Mouse (Mus musculus) bone marrow macrophage, adult 2 months (primary cell): ENCODE data around the gene Caly. TPM values are rescaled to one million over a fixed set of nuclear protein-coding genes. Genes with fewer than 3 reads are reported as not detected.

ENCODE experiments used
- H3K27ac ChIP-seq: 2 replicates; pipeline ENCODE4 v1.5.1; 2012; ENCODE audit warnings: low read depth, low read length; ENCODE audit not compliant: insufficient read depth
- H3K4me1 ChIP-seq: 2 replicates; pipeline ENCODE4 v1.6.1; 2012; ENCODE audit warnings: low read length; ENCODE audit not compliant: control insufficient read depth, insufficient read depth
- H3K4me3 ChIP-seq: 2 replicates; pipeline ENCODE4 v1.5.1; 2012; ENCODE audit warnings: mild to moderate bottlenecking, low read length, moderate library complexity; ENCODE audit not compliant: insufficient read depth
- CTCF ChIP-seq: IDR thresholded peaks from 2 replicates; pipeline ENCODE4 v1.5.1; 2012; ENCODE audit warnings: low read depth, mild to moderate bottlenecking, low read length, moderate library complexity
- POLR2A ChIP-seq: IDR thresholded peaks from 2 replicates; pipeline ENCODE4 v1.6.1; 2012; ENCODE audit warnings: mild to moderate bottlenecking, low read depth, low read length, borderline replicate concordance
- polyA plus RNA-seq: library from polyadenylated mRNA; stranded (reverse); fragments of >200 nt; gene quantifications from 2 replicates; pipeline ENCODE4 v1.2.4, GENCODE M21; 2012; ENCODE audit not compliant: missing spikeins, insufficient read depth, insufficient read length

Gene Caly
- polyA plus RNA-seq, 1 experiment = not detected

- Histone ChIP-seq H3K4me3 (no peak overlapping the region), H3K4me1 (peaks cover 14% of the 10 kb centered on the region), H3K27ac (no peak overlapping the region)
- TF ChIP-seq CTCF (no peak), POLR2A (no peak)
These were observed 20.0 kb downstream of the Caly start for GRCm38 (mm10) chr7:140062307-140062706.

GRCm38 (mm10) chr7:140061832-140062130 is 20.6 kb downstream of the Caly start:
- TF ChIP-seq CTCF (no peak), POLR2A (no peak)
- H3K4me3 ChIP-seq = no peak overlapping the region

GRCm38 (mm10) chr7:140060936-140061831 is 21.2 kb downstream of the Caly start:
- Histone ChIP-seq H3K4me1 (peaks cover 14% of the 10 kb centered on the region), H3K27ac (no peak overlapping the region), H3K4me3 (no peak overlapping the region)
- no peak for TF ChIP-seq POLR2A
- no peak for TF ChIP-seq CTCF

More at GRCm38 (mm10) chr7:140061832-140062130, 20.6 kb downstream of the Caly start:
- Histone ChIP-seq H3K4me1 (peaks cover 14% of the 10 kb centered on the region), H3K27ac (no peak overlapping the region)

GRCm38 (mm10) chr7:140059601-140060000 is 22.7 kb downstream of the Caly start:
- TF ChIP-seq POLR2A = no peak
- TF ChIP-seq CTCF = no peak
- H3K4me3 ChIP-seq = no peak overlapping the region
- H3K4me1 ChIP-seq = peaks cover 14% of the 10 kb centered on the region
- no peak overlapping the region for H3K27ac ChIP-seq

GRCm38 (mm10) chr7:140058528-140058927 is 23.8 kb downstream of the Caly start:
- no peak for TF ChIP-seq CTCF
- TF ChIP-seq POLR2A = no peak
- Histone ChIP-seq H3K4me1 (peaks cover 14% of the 10 kb centered on the region), H3K27ac (no peak overlapping the region), H3K4me3 (peak overlapping the region; percentile 47)

- TF ChIP-seq CTCF = no peak
- no peak for TF ChIP-seq POLR2A
- Histone ChIP-seq H3K4me1 (peaks cover 14% of the 10 kb centered on the region), H3K4me3 (peak overlapping the region; percentile 47), H3K27ac (no peak overlapping the region)
These were observed 24.6 kb downstream of the Caly start for GRCm38 (mm10) chr7:140057413-140058407.

GRCm38 (mm10) chr7:140054124-140054523 is 28.2 kb downstream of the Caly start:
- TF ChIP-seq CTCF (no peak), POLR2A (no peak)

GRCm38 (mm10) chr7:140049115-140049689 is 33.1 kb downstream of the Caly start:
- H3K4me1 ChIP-seq = peaks cover 6% of the 10 kb centered on the region
- H3K27ac ChIP-seq = no peak overlapping the region
- TF ChIP-seq POLR2A = no peak
- no peak for TF ChIP-seq CTCF
- peak overlapping the region; percentile 66 for H3K4me3 ChIP-seq

More at GRCm38 (mm10) chr7:140054124-140054523, 28.2 kb downstream of the Caly start:
- Histone ChIP-seq H3K4me3 (no peak overlapping the region), H3K4me1 (peaks cover 11% of the 10 kb centered on the region), H3K27ac (no peak overlapping the region)

GRCm38 (mm10) chr7:140048361-140049114 is 33.8 kb downstream of the Caly start, which contains the start of gene Msx3:
Gene Msx3 (minus strand): TSS chr7:140049089.
- no peak for TF ChIP-seq CTCF
- no peak for TF ChIP-seq POLR2A
- Histone ChIP-seq H3K27ac (no peak within 1 kb of the TSS), H3K4me3 (peak within 1 kb of the TSS; percentile 66), H3K4me1 (peaks cover 6% of the 10 kb centered on the region)
